Mouse (Mus musculus) liver, adult 2 months (tissue): ENCODE measurements around the gene C1qtnf5. TPM values are rescaled to one million over a fixed set of nuclear protein-coding genes. Genes with fewer than 3 reads are reported as not detected.

Source experiments
- DNase-seq: peaks from one replicate; pipeline ENCODE4 v3.0.0-alpha.2; 2011; ENCODE audit warnings: low read depth, low spot score; ENCODE audit errors: extremely low read depth
- H3K27ac ChIP-seq: fragments of 200-500 bp; replicated peaks from 2 replicates; pipeline ENCODE4 v1.5.1; 2012; ENCODE audit warnings: low read depth, mild to moderate bottlenecking, control low read depth, inconsistent platforms, low read length; ENCODE audit not compliant: insufficient read depth
- H3K27me3 ChIP-seq: fragments of 200-500 bp; 2 replicates; pipeline ENCODE4 v1.6.1; 2012; ENCODE audit warnings: mild to moderate bottlenecking, moderate library complexity, low read length, inconsistent platforms; ENCODE audit not compliant: control insufficient read depth, insufficient read depth
- H3K36me3 ChIP-seq: fragments of 200-500 bp; 2 replicates; pipeline ENCODE4 v1.6.1; 2012; ENCODE audit warnings: low read length, inconsistent platforms; ENCODE audit not compliant: control insufficient read depth, insufficient read depth
- H3K4me1 ChIP-seq: fragments of 200-500 bp; 2 replicates; pipeline ENCODE4 v1.6.1; 2011; ENCODE audit warnings: low read length; ENCODE audit not compliant: control insufficient read depth, insufficient read depth
- H3K4me3 ChIP-seq: fragments of 200-500 bp; 2 replicates; pipeline ENCODE4 v1.5.1; 2011; ENCODE audit warnings: low read depth, mild to moderate bottlenecking, control low read depth, low read length, moderate library complexity; ENCODE audit not compliant: insufficient read depth
- H3K79me2 ChIP-seq: fragments of 200-500 bp; 2 replicates; pipeline ENCODE4 v1.6.1; 2012; ENCODE audit warnings: inconsistent platforms, mild to moderate bottlenecking, low read length, moderate library complexity; ENCODE audit not compliant: control insufficient read depth, insufficient read depth
- H3K9ac ChIP-seq: fragments of 200-500 bp; 2 replicates; pipeline ENCODE4 v1.6.1; 2012; ENCODE audit warnings: low read depth, mild to moderate bottlenecking, control low read depth, inconsistent platforms, low read length
- CTCF ChIP-seq: fragments of 200-500 bp; IDR thresholded peaks from 2 replicates; pipeline ENCODE4 v1.5.1; 2011; ENCODE audit warnings: low read depth, low read length, control low read depth
- POLR2A ChIP-seq: fragments of 200-500 bp; IDR thresholded peaks from 2 replicates; pipeline ENCODE4 v1.6.1; 2011; ENCODE audit warnings: low read length, control low read depth; ENCODE audit not compliant: insufficient read depth; ENCODE audit errors: extremely low read depth
- WGBS: fragments of 180-500 bp; shearing (Covaris S2); methylation state at CpG from one replicate; pipeline ENCODE4 v1.1.7; 2018; 5-methylcytosine and 5-hydroxymethylcytosine counted together
- polyA plus RNA-seq: library from polyadenylated mRNA; depleted of rRNA; stranded (reverse); fragments of >200 nt; gene quantifications from 2 replicates; pipeline ENCODE4 v1.2.3, GENCODE M21; 2012
- total RNA-seq: library from RNA; depleted of rRNA; stranded (reverse); fragments of >200 nt; gene quantifications from 2 replicates; pipeline ENCODE4 v1.2.3, GENCODE M21; 2014

Gene C1qtnf5
- total and polyA plus RNA-seq, 2 experiments = 3.0 to 5.7 TPM

GRCm38 (mm10) chr9:44082266-44082665 lies 24.8 kb upstream of the C1qtnf5 start:
- Histone ChIP-seq H3K4me1 (peaks cover 25% of the 10 kb centered on the region), H3K27me3 (no peaks in the 10 kb centered on the region), H3K9ac (no peak overlapping the region), H3K27ac (no peak overlapping the region), H3K79me2 (peaks cover 6% of the 10 kb centered on the region; the same call in 1 of the 2 replicates), H3K36me3 (no peaks in the 10 kb centered on the region), H3K4me3 (no peak overlapping the region)
- 96% methylated on average over 5 of the region's 5 CpGs for WGBS
- TF ChIP-seq POLR2A (no peak), CTCF (no peak)
- no peak for DNase-seq

GRCm38 (mm10) chr9:44083392-44084121 lies 23.5 kb upstream of the C1qtnf5 start:
- DNase-seq = peak; percentile 84
- Histone ChIP-seq H3K4me1 (peaks cover 27% of the 10 kb centered on the region), H3K9ac (peak overlapping the region; percentile 23), H3K27me3 (no peaks in the 10 kb centered on the region), H3K79me2 (peaks cover 6% of the 10 kb centered on the region; the same call in 1 of the 2 replicates), H3K36me3 (no peaks in the 10 kb centered on the region), H3K4me3 (peak overlapping the region; percentile 10; the same call in 1 of the 2 replicates), H3K27ac (peak overlapping the region; percentile 96)
- 9% methylated on average over 23 of the region's 23 CpGs for WGBS
- TF ChIP-seq CTCF (no peak), POLR2A (no peak)

DNA sequence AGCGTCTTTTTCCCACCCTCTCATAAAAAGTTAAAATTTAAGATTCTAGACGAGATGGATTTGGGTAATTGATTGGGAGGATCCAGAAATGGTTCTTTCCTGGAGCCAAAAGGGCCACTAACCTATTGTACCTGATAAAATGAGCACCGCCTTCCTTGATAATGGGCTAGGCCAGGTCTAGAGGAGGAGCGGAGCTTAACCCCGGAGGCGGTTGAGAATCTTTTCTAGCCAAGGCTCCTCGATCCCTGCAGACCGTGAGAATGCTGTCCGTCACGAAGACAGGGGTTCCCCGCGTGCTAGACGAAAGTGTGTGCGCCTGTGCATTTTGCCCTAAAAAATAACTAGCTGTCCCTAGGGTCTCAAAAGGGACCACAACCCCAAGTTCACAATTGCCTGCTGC lies 22.8 kb upstream of the C1qtnf5 start:
- H3K9ac ChIP-seq = peak overlapping the region; percentile 70
- peak overlapping the region; percentile 96 for H3K27ac ChIP-seq
- TF ChIP-seq CTCF (no peak), POLR2A (no peak)
- no peaks in the 10 kb centered on the region for H3K36me3 ChIP-seq
- 3% methylated on average over 14 of the region's 14 CpGs for WGBS
- no peaks in the 10 kb centered on the region for H3K27me3 ChIP-seq
- peaks cover 6% of the 10 kb centered on the region; the same call in 1 of the 2 replicates for H3K79me2 ChIP-seq
- H3K4me1 ChIP-seq = peaks cover 23% of the 10 kb centered on the region
- H3K4me3 ChIP-seq = peak overlapping the region; percentile 54
- DNase-seq = peak; percentile 78

DNA sequence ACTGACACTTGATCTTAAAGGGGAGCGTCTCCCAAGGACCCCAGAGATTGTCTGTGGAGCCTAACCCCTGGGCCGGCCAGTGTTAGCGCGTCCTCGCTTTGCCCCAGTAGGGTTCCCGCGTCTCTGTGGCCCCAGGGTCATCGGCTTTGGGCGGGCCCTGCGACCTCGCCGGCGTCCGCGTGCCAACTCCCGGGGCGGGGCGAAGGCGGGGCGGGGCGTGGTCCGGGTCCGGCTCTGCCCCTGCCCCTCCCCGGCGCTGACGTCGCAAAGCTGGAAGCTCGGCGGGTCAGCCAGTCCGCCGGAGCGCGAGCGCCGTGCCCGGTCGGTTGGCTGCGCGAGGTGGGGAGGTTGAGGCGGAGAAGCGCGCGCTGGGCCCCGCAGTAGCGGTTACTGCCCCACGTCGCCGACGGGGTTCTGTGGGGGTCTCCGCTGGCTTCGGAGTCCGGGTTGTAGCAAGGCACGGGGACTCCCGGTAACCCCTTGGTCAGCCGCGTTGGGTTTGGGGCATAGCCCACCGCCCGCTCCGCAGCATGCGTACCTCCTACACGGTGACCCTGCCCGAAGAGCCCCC lies 22.3 kb upstream of the C1qtnf5 start:
- under 1% methylated on average over 60 of the region's 62 CpGs for WGBS
- peaks cover 6% of the 10 kb centered on the region; the same call in 1 of the 2 replicates for H3K79me2 ChIP-seq
- H3K4me1 ChIP-seq = peaks cover 19% of the 10 kb centered on the region
- H3K9ac ChIP-seq = peak overlapping the region; percentile 97
- H3K36me3 ChIP-seq = peaks cover under 1% of the 10 kb centered on the region; the same call in 1 of the 2 replicates
- no peaks in the 10 kb centered on the region for H3K27me3 ChIP-seq
- H3K4me3 ChIP-seq = peak overlapping the region; percentile 84
- peak overlapping the region; percentile 96 for H3K27ac ChIP-seq
- peak; percentile 68 for DNase-seq
- TF ChIP-seq CTCF (no peak), POLR2A (peak; percentile 94)

GRCm38 (mm10) chr9:44085276-44085675 lies 21.8 kb upstream of the C1qtnf5 start:
- H3K79me2 ChIP-seq = peaks cover 6% of the 10 kb centered on the region; the same call in 1 of the 2 replicates
- H3K4me3 ChIP-seq = peak overlapping the region; percentile 84
- no peak for DNase-seq
- H3K9ac ChIP-seq = peak overlapping the region; percentile 97
- peaks cover 6% of the 10 kb centered on the region; the same call in 1 of the 2 replicates for H3K36me3 ChIP-seq
- no peak for TF ChIP-seq POLR2A
- TF ChIP-seq CTCF = no peak
- no peaks in the 10 kb centered on the region for H3K27me3 ChIP-seq
- WGBS = 9% methylated on average over 10 of the region's 10 CpGs
- H3K4me1 ChIP-seq = peaks cover 19% of the 10 kb centered on the region
- peak overlapping the region; percentile 95 for H3K27ac ChIP-seq
